Mouse (Mus musculus) right cerebral cortex, adult 18-20 months (tissue): Measurements from ENCODE around the gene Chst11.

Experiments used
- DNase-seq: peaks from one replicate; pipeline ENCODE4 v3.0.0; 2022; ENCODE audit warnings: mixed read lengths

The Chst11 gene

GRCm38 (mm10) chr10:83184480-83185069 lies 199.3 kb downstream of the Chst11 start:
- DNase-seq = peak; percentile 29

GRCm38 (mm10) chr10:83185121-83185520 lies 199.8 kb downstream of the Chst11 start:
- no peak for DNase-seq

GRCm38 (mm10) chr10:83186167-83186566 lies 200.9 kb downstream of the Chst11 start:
- no peak for DNase-seq

- DNase-seq = no peak
These were observed 201.7 kb downstream of the Chst11 start for GRCm38 (mm10) chr10:83186984-83187383.

GRCm38 (mm10) chr10:83189071-83189470 lies 203.8 kb downstream of the Chst11 start:
- no peak for DNase-seq

GRCm38 (mm10) chr10:83191476-83191875 lies 206.2 kb downstream of the Chst11 start:
- no peak for DNase-seq

- no peak for DNase-seq
These were observed 206.7 kb downstream of the Chst11 start for GRCm38 (mm10) chr10:83191982-83192381.

GRCm38 (mm10) chr10:83197690-83198336 lies 212.5 kb downstream of the Chst11 start:
- DNase-seq = peak; percentile 59

- no peak for DNase-seq
These were observed 213.4 kb downstream of the Chst11 start for GRCm38 (mm10) chr10:83198692-83199091.

- no peak for DNase-seq
These were observed 214.0 kb downstream of the Chst11 start for GRCm38 (mm10) chr10:83199290-83199689.

GRCm38 (mm10) chr10:83201525-83201924 lies 216.2 kb downstream of the Chst11 start:
- no peak for DNase-seq

GRCm38 (mm10) chr10:83202906-83203702 lies 217.8 kb downstream of the Chst11 start:
- DNase-seq = no peak

GRCm38 (mm10) chr10:83208436-83208835 lies 223.1 kb downstream of the Chst11 start:
- no peak for DNase-seq

- DNase-seq = no peak
These were observed 224.1 kb downstream of the Chst11 start for GRCm38 (mm10) chr10:83209388-83209787.

- no peak for DNase-seq
These were observed 224.8 kb downstream of the Chst11 start for GRCm38 (mm10) chr10:83210122-83210521.

GRCm38 (mm10) chr10:83210968-83211583 lies 225.8 kb downstream of the Chst11 start:
- DNase-seq = no peak

- DNase-seq = peak; percentile 45
These were observed 227.3 kb downstream of the Chst11 start for GRCm38 (mm10) chr10:83212618-83213017.

GRCm38 (mm10) chr10:83215559-83215958 lies 230.3 kb downstream of the Chst11 start:
- DNase-seq = no peak

- no peak for DNase-seq
These were observed 232.0 kb downstream of the Chst11 start for GRCm38 (mm10) chr10:83217256-83217655.

GRCm38 (mm10) chr10:83218778-83219177 lies 233.5 kb downstream of the Chst11 start:
- DNase-seq = no peak

- DNase-seq = peak; percentile 51
These were observed 234.4 kb downstream of the Chst11 start for GRCm38 (mm10) chr10:83219729-83220128.

GRCm38 (mm10) chr10:83220217-83220616 lies 234.9 kb downstream of the Chst11 start:
- no peak for DNase-seq

- DNase-seq = no peak
These were observed 235.5 kb downstream of the Chst11 start for GRCm38 (mm10) chr10:83220847-83221246.
